Mouse (Mus musculus) spleen, adult 2 months (tissue): ENCODE measurements at regions not wholly inside any gene's neighbourhood (a gene's known extent, or its start where the extent isn't known, plus 50 kb on each side); places are given as distances from the start of the nearest gene placed in this dataset.
A peak's percentile ranks its signal among the peaks of the same experiment; 100 is the strongest.

ENCODE experiments used
- DNase-seq, 2 experiments: peaks; one replicate each; pipeline versions ENCODE4 v3.0.0 to v3.0.0-alpha.2; 2012 to 2021; ENCODE audit warnings: low spot score in 2 of 2, low read depth in 1 of 2
- H3K27ac ChIP-seq: fragments of 200-500 bp; 2 replicates; pipeline ENCODE4 v1.5.1; 2012; ENCODE audit warnings: low read length, inconsistent platforms; ENCODE audit not compliant: insufficient read depth
- H3K27me3 ChIP-seq: fragments of 200-500 bp; 2 replicates; pipeline ENCODE4 v1.6.1; 2012; ENCODE audit warnings: mild to moderate bottlenecking, moderate library complexity, low read length, inconsistent platforms; ENCODE audit not compliant: control insufficient read depth, insufficient read depth
- H3K36me3 ChIP-seq: fragments of 200-500 bp; 2 replicates; pipeline ENCODE4 v1.6.1; 2012; ENCODE audit warnings: mild to moderate bottlenecking, low read length, inconsistent platforms; ENCODE audit not compliant: control insufficient read depth, insufficient read depth
- H3K4me1 ChIP-seq: fragments of 200-500 bp; 2 replicates; pipeline ENCODE4 v1.6.1; 2011; ENCODE audit warnings: inconsistent platforms; ENCODE audit not compliant: control insufficient read depth, insufficient read depth, insufficient read length
- H3K4me3 ChIP-seq: fragments of 200-500 bp; 2 replicates; pipeline ENCODE4 v1.5.1; 2011; ENCODE audit warnings: mild to moderate bottlenecking, inconsistent platforms; ENCODE audit not compliant: insufficient read depth, insufficient read length; ENCODE audit errors: extremely low read depth
- CTCF ChIP-seq: fragments of 200-500 bp; IDR thresholded peaks from 2 replicates; pipeline ENCODE4 v1.5.1; 2011; ENCODE audit warnings: mild to moderate bottlenecking, inconsistent platforms; ENCODE audit not compliant: insufficient read depth, insufficient read length, insufficient replicate concordance; ENCODE audit errors: extremely low read depth
- POLR2A ChIP-seq: fragments of 200-500 bp; IDR thresholded peaks from 2 replicates; pipeline ENCODE4 v1.6.1; 2011; ENCODE audit warnings: low read depth, low read length, inconsistent platforms
- WGBS: fragments of 180-500 bp; shearing (Covaris S2); methylation state at CpG from one replicate; pipeline ENCODE4 v1.1.7; 2018; 5-methylcytosine and 5-hydroxymethylcytosine counted together

GRCm38 (mm10) chr8:26329813-26330212, 210.5 kb downstream of the Gm45692 start:
- no peak overlapping the region for H3K4me3 ChIP-seq
- no peak overlapping the region for H3K27ac ChIP-seq
- no peak for DNase-seq
- 50% methylated on average over 10 of the region's 10 CpGs for WGBS
- no peak for TF ChIP-seq CTCF
- no peak for TF ChIP-seq POLR2A
- no peaks in the 10 kb centered on the region for H3K27me3 ChIP-seq
- H3K36me3 ChIP-seq = no peaks in the 10 kb centered on the region
- H3K4me1 ChIP-seq = no peaks in the 10 kb centered on the region

- TF ChIP-seq POLR2A (no peak), CTCF (no peak)
- H3K4me3 ChIP-seq = no peak overlapping the region
- no peaks in the 10 kb centered on the region for H3K4me1 ChIP-seq
- H3K27ac ChIP-seq = no peak overlapping the region
- DNase-seq = no peak
- no peaks in the 10 kb centered on the region for H3K27me3 ChIP-seq
- WGBS = 88% methylated on average over 5 of the region's 5 CpGs
- H3K36me3 ChIP-seq = no peaks in the 10 kb centered on the region
These were observed 217.7 kb downstream of the Gm45692 start for GRCm38 (mm10) chr8:26336906-26337650.

DNA sequence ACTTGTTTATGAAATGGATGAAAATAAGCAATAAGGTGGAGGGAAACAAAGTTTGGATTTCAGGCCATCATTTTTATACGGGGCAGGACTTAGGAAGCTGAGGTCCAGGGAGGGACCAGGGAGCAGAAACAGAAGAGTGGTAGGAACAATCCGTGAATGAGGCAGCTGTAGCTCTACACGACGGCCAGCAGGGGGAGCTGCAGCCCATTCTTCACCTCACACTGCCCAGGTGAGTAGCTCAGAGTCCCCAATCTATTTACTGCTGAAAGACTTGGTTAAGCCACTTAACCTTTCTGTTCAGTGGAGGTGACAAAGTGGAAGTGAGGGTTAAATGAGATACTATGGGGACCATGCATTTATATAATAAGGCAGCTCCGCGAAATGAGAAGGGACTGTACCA, 225.7 kb downstream of the Gm45692 start:
- 31% methylated on average over 6 of the region's 6 CpGs for WGBS
- Histone ChIP-seq H3K36me3 (no peaks in the 10 kb centered on the region), H3K27ac (no peak overlapping the region), H3K27me3 (no peaks in the 10 kb centered on the region), H3K4me3 (no peak overlapping the region), H3K4me1 (no peaks in the 10 kb centered on the region)
- TF ChIP-seq CTCF (peak; percentile 89), POLR2A (no peak)
- peak; percentile 3 to 45 for DNase-seq

DNA sequence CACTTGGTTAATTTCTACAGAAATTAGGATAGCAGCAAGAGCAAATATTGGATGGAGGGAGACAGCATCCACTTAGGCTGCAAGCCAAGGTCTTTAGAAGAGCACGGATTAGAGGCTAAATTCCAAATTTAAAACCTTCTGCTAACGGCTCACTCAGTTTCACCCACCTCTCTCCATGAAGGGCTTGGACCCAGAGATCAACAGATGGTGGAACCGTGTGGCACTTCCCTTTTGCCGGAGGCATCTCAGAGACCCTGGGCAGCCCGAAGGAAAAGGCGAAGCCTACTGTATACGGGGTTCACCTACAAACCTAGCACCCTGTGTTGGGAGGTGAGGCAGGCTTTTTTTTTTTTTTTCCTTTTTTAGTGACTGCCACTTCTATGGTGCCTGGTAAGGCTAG, 229.9 kb downstream of the Gm45692 start:
- Histone ChIP-seq H3K27me3 (no peaks in the 10 kb centered on the region), H3K4me1 (no peaks in the 10 kb centered on the region), H3K27ac (no peak overlapping the region), H3K36me3 (no peaks in the 10 kb centered on the region), H3K4me3 (no peak overlapping the region)
- TF ChIP-seq POLR2A = no peak
- TF ChIP-seq CTCF = no peak
- no peak for DNase-seq
- 84% methylated on average over 7 of the region's 7 CpGs for WGBS

- Histone ChIP-seq H3K4me1 (no peaks in the 10 kb centered on the region), H3K36me3 (no peaks in the 10 kb centered on the region), H3K27ac (no peak overlapping the region), H3K27me3 (no peaks in the 10 kb centered on the region), H3K4me3 (no peak overlapping the region)
- 93% methylated on average over 3 of the region's 3 CpGs for WGBS
- TF ChIP-seq POLR2A (no peak), CTCF (no peak)
- DNase-seq = no peak
These were observed 230.5 kb downstream of the Gm45692 start for GRCm38 (mm10) chr8:26349854-26350253.

- Histone ChIP-seq H3K27me3 (no peaks in the 10 kb centered on the region), H3K4me1 (no peaks in the 10 kb centered on the region), H3K36me3 (no peaks in the 10 kb centered on the region), H3K27ac (no peak overlapping the region), H3K4me3 (no peak overlapping the region)
- DNase-seq = no peak
- TF ChIP-seq CTCF (no peak), POLR2A (no peak)
- WGBS = 74% methylated on average over 4 of the region's 4 CpGs
These were observed 231.3 kb downstream of the Gm45692 start for GRCm38 (mm10) chr8:26350616-26351015.

DNA sequence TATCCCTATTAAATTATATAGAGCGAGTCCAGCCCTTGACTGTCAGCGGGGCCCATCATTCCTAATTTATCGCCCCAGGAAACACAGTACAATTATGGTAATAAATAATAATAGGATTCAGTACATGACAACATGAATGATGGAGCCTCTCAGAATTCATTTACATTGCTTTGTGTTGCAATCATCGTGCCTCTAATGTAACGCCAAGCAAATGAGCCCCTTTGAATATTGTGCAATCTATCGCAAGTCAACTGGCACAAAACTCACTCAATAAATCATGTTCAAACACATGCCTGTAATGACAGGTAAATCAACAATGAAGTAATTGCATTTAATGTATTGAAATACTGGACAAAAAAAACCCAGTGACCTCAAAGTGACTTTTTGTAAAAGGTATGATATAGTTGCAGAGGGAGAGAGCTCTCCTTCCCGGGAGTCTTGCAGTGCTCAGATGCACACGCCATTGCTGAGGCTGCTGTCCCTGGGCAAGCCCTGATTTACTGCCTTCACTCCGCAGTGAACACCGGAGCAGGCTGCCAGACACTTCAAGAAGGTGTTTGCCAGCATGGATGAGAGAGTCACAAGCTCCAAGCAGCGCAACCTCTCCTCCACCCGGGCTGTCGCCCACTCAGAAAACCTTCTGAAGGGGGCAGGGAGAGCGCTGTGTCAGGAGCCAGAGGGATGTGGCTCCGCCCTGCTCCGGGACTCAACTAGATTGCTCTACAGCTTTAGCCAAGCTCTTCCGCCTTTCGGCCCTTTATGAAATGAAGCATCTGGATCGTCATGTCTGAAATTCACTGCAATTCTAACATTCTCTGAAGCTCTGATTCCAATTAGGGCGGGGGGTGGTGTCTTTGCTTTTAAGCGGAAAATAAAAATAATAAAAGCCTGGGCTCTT, 232.6 kb downstream of the Gm45692 start:
- Histone ChIP-seq H3K27me3 (no peaks in the 10 kb centered on the region), H3K4me3 (no peak overlapping the region), H3K4me1 (no peaks in the 10 kb centered on the region), H3K27ac (peak overlapping the region; percentile 43), H3K36me3 (no peaks in the 10 kb centered on the region)
- no peak for DNase-seq
- TF ChIP-seq POLR2A = no peak
- no peak for TF ChIP-seq CTCF
- WGBS = 57% methylated on average over 21 of the region's 21 CpGs
